Mouse (Mus musculus) thymus, adult 2 months (tissue): ENCODE measurements around the gene 1700017N19Rik. TPM values are rescaled to one million over a fixed set of nuclear protein-coding genes. Genes with fewer than 3 reads are reported as not detected.

Experiments
- DNase-seq: peaks from one replicate; pipeline ENCODE4 v3.0.0; 2021
- H3K27ac ChIP-seq: fragments of 200-500 bp; 2 replicates; pipeline ENCODE4 v1.5.1; 2012; ENCODE audit warnings: low read length, control low read depth; ENCODE audit not compliant: control insufficient read depth, insufficient read depth
- H3K27me3 ChIP-seq: fragments of 200-500 bp; 2 replicates; pipeline ENCODE4 v1.6.1; 2012; ENCODE audit warnings: mild to moderate bottlenecking, low read length, moderate library complexity, mixed read lengths; ENCODE audit not compliant: control insufficient read depth, insufficient read depth
- H3K36me3 ChIP-seq: fragments of 200-500 bp; 2 replicates; pipeline ENCODE4 v1.6.1; 2012; ENCODE audit warnings: mild to moderate bottlenecking, low read length, moderate library complexity; ENCODE audit not compliant: control insufficient read depth, insufficient read depth
- H3K4me1 ChIP-seq: fragments of 200-500 bp; replicated peaks from 2 replicates; pipeline ENCODE4 v1.6.1; 2012; ENCODE audit warnings: low read length; ENCODE audit not compliant: control insufficient read depth, insufficient read depth
- H3K4me3 ChIP-seq: fragments of 200-500 bp; 2 replicates; pipeline ENCODE4 v1.5.1; 2012; ENCODE audit warnings: mild to moderate bottlenecking, low read length, control low read depth, moderate library complexity; ENCODE audit not compliant: control insufficient read depth, insufficient read depth
- CTCF ChIP-seq: fragments of 200-500 bp; IDR thresholded peaks from 2 replicates; pipeline ENCODE4 v1.5.1; 2012; ENCODE audit warnings: mild to moderate bottlenecking, control low read depth, low read length, moderate library complexity, borderline replicate concordance; ENCODE audit not compliant: control insufficient read depth, poor library complexity, insufficient read depth; ENCODE audit errors: extremely low read depth
- POLR2A ChIP-seq: fragments of 200-500 bp; IDR thresholded peaks from 2 replicates; pipeline ENCODE4 v1.6.1; 2012; ENCODE audit warnings: mild to moderate bottlenecking, low read length, control low read depth, moderate library complexity; ENCODE audit not compliant: control insufficient read depth, poor library complexity, insufficient read depth; ENCODE audit errors: extremely low read depth
- WGBS: fragments of 180-500 bp; shearing (Covaris S2); methylation state at CpG from one replicate; pipeline ENCODE4 v1.1.7; 2018; 5-methylcytosine and 5-hydroxymethylcytosine counted together
- polyA plus RNA-seq: library from polyadenylated mRNA; depleted of rRNA; stranded (reverse); fragments of >200 nt; gene quantifications from 2 replicates; pipeline ENCODE4 v1.2.3, GENCODE M21; 2012; rRNA removed

The 1700017N19Rik gene
- polyA plus RNA-seq, 1 experiment = not detected

DNA sequence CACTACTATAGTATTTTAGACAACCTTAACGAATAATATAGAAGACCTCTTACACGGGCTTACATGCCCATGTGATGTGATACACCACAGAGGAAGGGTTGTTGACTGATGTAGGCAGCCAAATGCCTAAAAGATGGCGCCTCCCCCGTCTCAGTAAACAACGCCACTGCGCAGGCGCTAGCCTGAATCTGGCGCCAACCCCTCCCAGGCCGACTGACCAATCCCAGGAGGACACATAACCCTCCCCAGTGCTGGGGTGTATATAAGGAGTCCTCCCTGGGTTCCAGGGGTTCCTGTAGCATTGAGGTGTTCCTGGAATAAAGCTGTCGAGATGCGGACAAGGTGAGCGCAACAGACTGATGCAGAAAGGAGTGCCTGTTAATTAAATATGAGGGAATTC is 29.8 kb downstream of the 1700017N19Rik start:
- H3K27me3 ChIP-seq = no peaks in the 10 kb centered on the region
- H3K36me3 ChIP-seq = no peaks in the 10 kb centered on the region
- no peak overlapping the region for H3K4me3 ChIP-seq
- H3K27ac ChIP-seq = no peak overlapping the region
- no peaks in the 10 kb centered on the region for H3K4me1 ChIP-seq
- WGBS = 96% methylated on average over 12 of the region's 12 CpGs
- TF ChIP-seq CTCF = no peak
- no peak for TF ChIP-seq POLR2A
- DNase-seq = no peak

DNA sequence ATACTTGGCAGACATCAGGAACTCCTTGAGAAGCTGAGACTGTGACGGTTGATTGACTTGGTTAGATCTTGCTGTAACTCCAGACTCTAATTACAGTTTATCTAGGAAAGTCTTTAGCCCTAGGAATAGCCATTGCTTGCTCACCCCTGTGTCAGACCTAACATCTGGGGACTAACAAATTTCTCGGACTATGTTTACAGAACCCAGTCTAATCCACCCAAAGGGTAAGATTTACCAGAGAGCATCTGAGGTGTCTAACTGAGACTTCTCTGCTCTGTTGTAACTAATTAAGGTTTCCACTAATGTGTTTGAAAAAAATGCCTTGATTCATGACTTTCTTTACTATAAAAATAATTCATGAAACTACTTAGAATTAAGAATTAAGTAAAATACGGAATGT is 32.2 kb downstream of the 1700017N19Rik start:
- TF ChIP-seq CTCF = no peak
- no peak for TF ChIP-seq POLR2A
- Histone ChIP-seq H3K27me3 (no peaks in the 10 kb centered on the region), H3K4me1 (no peaks in the 10 kb centered on the region), H3K4me3 (no peak overlapping the region), H3K27ac (no peak overlapping the region), H3K36me3 (no peaks in the 10 kb centered on the region)
- WGBS = 93% methylated on average over 3 of the region's 3 CpGs
- DNase-seq = no peak

DNA sequence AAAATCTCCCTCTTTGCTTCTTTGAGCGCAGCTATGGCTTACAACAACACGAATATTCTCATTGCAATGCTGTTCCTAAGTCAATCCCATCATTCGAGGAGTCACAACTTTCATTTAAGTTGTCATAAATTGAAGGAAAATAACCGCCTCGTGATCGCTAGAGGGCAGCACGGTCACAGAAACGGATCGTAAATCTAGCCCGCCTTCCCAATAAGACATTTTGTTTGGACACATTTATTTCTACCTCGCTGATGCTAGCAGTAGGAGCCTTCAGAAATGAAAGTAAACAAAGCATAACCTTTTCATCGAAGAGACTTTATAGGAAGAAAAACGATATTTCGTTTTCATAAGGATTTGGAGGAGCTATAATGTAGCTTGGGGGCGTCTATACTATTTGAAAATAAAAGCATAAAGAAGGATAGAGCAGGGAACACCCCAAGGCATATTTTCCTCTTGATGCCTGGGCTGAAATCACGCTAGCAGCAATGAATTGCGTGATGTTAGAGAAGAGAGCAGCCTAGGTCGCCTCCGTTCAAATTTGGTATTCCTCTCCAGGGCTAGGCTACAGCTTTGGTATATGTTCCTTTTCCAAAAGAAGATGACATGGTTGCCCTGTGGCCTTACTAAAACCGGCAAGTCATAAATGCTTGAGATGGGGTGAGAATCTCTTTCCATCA is 39.6 kb downstream of the 1700017N19Rik start:
- Histone ChIP-seq H3K36me3 (no peaks in the 10 kb centered on the region), H3K4me3 (no peak overlapping the region), H3K4me1 (no peaks in the 10 kb centered on the region), H3K27me3 (no peaks in the 10 kb centered on the region), H3K27ac (no peak overlapping the region)
- TF ChIP-seq POLR2A = no peak
- TF ChIP-seq CTCF = no peak
- peak; percentile 25 for DNase-seq
- 24% methylated on average over 20 of the region's 20 CpGs for WGBS

DNA sequence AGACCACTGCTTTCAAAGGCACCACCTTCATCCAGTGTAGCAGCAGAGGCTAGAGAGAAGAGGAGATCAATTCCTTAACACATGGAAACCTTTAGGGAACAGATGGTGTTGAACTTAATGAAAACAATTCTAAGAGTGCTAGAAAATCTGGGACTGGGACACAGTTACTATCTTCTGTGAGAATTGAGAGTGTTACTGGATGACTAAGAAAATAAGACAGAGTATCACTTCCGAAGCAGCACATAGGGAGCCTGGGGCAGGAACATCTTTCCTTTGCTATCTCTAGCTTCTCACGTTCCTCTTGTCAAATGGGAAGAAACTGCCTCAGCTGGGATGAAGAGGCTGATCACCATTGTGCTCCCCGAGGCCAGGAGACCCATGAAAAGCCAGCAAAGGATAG is 52.6 kb downstream of the 1700017N19Rik start:
- no peaks in the 10 kb centered on the region for H3K4me1 ChIP-seq
- no peak overlapping the region for H3K27ac ChIP-seq
- DNase-seq = no peak
- H3K36me3 ChIP-seq = no peaks in the 10 kb centered on the region
- H3K27me3 ChIP-seq = no peaks in the 10 kb centered on the region
- no peak overlapping the region for H3K4me3 ChIP-seq
- TF ChIP-seq CTCF = no peak
- TF ChIP-seq POLR2A = no peak
- 90% methylated on average over 3 of the region's 3 CpGs for WGBS

DNA sequence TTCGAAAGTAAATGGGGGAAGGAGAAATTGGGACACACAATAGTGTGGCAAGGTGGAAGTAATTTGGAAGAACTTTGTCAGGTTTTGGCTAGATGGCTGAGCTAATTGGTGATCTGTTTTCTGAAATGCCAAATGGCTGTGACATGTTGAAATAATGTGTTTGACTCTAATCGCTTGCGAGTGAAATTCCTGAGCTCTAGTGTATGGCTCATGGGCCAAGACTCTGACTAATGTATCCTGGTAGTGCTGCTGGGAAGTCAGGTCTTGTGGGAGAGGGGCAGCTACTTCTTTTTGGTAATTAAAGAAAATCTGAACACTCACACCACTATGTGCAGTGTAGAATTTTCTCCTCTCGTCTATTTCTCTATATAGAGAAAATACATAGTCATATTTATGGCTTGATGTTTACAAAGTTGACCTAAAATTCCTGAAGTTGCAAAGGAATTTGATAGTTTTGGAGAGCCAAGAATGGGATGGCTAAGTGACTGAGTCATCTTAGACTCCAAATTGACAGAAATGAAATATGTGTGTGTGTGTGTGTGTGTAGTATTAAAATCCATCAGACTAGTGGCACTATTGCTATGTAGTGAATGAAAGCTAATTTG is 55.1 kb downstream of the 1700017N19Rik start:
- Histone ChIP-seq H3K4me1 (no peaks in the 10 kb centered on the region), H3K36me3 (no peaks in the 10 kb centered on the region), H3K27ac (no peak overlapping the region), H3K4me3 (no peak overlapping the region), H3K27me3 (no peaks in the 10 kb centered on the region)
- 95% methylated on average over 4 of the region's 4 CpGs for WGBS
- DNase-seq = no peak
- TF ChIP-seq POLR2A (no peak), CTCF (no peak)

DNA sequence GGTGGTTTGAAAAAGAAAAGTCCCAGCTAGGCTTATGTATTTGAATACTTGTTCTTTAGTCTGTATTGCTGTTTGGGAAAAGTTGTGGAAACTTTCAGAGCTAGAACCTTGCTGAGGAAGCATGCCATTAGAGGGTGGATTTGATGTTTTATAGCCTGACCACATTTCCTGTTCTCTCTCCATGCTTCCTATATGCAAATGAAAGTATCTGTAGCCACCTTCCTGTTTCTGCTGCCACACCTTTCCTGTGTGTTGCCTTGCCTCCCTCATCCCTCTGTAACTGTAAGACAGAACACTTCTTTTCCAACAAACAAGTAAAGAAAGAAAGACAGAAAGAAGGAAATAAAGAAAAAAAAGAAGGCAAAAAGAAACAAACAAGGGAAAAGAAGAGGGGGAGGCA is 63.9 kb downstream of the 1700017N19Rik start:
- H3K27ac ChIP-seq = no peak overlapping the region
- TF ChIP-seq CTCF (no peak), POLR2A (no peak)
- H3K27me3 ChIP-seq = no peaks in the 10 kb centered on the region
- DNase-seq = no peak
- H3K36me3 ChIP-seq = no peaks in the 10 kb centered on the region
- no peaks in the 10 kb centered on the region for H3K4me1 ChIP-seq
- H3K4me3 ChIP-seq = no peak overlapping the region

DNA sequence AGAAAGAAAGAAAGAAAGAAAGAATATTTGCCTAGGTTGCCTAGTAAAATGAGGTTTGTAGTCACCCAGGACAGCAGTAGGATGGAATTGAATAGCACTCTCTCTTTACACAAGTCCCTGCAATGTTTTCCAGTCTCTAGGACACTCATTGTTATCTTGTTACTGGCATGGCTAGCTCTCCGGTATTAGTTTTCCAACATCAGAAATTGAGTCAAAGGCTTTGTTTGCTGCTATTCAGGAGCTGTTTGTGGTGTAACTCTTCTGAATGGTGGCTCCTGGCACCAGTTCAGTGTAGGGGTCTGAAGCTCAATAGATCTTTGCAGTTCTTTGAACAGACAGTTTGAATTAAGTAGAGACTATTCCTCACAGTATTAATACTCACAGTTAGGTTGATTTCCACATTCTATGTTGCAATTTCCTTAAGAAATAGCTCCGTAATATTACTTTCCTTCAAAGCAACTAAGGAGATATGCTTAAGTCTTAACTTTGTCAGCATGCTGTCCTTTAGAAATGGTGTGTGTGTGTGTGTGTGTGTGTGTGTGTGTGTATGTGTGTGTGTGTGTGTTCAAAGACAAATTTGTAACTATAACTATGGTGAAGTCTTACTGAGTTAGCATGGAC is 71.8 kb downstream of the 1700017N19Rik start:
- 93% methylated on average over 2 of the region's 2 CpGs for WGBS
- DNase-seq = no peak

More for the DNA sequence above, 71.8 kb downstream of the 1700017N19Rik start:
- no peaks in the 10 kb centered on the region for H3K27me3 ChIP-seq
- no peak overlapping the region for H3K27ac ChIP-seq
- no peak for TF ChIP-seq POLR2A
- no peak for TF ChIP-seq CTCF
- no peak overlapping the region for H3K4me3 ChIP-seq
- H3K4me1 ChIP-seq = no peaks in the 10 kb centered on the region
- H3K36me3 ChIP-seq = no peaks in the 10 kb centered on the region

Other genes with a start within 250 kb of the 1700017N19Rik start
- gene Gm4302, start 249.6 kb upstream of the 1700017N19Rik start, polyA plus RNA-seq = not detected in 2 replicates
- gene Gm4303, start 244.5 kb upstream of the 1700017N19Rik start, polyA plus RNA-seq = not detected in 2 replicates
- not detected in 2 replicates for gene Gm4305, start 239.4 kb upstream of the 1700017N19Rik start, polyA plus RNA-seq
- not detected in 2 replicates for gene Gm4307, start 229.1 kb upstream of the 1700017N19Rik start, polyA plus RNA-seq
- gene Gm4312, start 207.9 kb upstream of the 1700017N19Rik start, polyA plus RNA-seq = not detected in 2 replicates
- 5.3 and 5.7 TPM in 2 replicates for gene Tmtc3, start 103.1 kb upstream of the 1700017N19Rik start, polyA plus RNA-seq
- gene Cep290, start 102.9 kb upstream of the 1700017N19Rik start, polyA plus RNA-seq = 0.40 TPM in 2 replicates
- gene 4930430F08Rik, start 61 bp upstream of the 1700017N19Rik start, polyA plus RNA-seq = 8.0 and 10.0 TPM in 2 replicates